Mouse (Mus musculus) adrenal gland (tissue): ENCODE measurements around the gene Tbxas1.

Experiments used
- intact Hi-C: fragments of 180-260 bp; cut with DNase I; formaldehyde crosslinking; loops from one replicate; pipeline ENCODE4 v1.15.1; 2025

The Tbxas1 gene

GRCm38 (mm10) chr6:38950838-38951237 lies 75.6 kb downstream of the Tbxas1 start:
- intact Hi-C loops = no loop called here

GRCm38 (mm10) chr6:38956641-38957040 lies 81.4 kb downstream of the Tbxas1 start:
- intact Hi-C loops = no loop called here

- intact Hi-C loops = no loop called here
Measured at GRCm38 (mm10) chr6:38957246-38957645, 82.0 kb downstream of the Tbxas1 start.

GRCm38 (mm10) chr6:38959502-38959901 lies 84.3 kb downstream of the Tbxas1 start:
- intact Hi-C loops = no loop called here

GRCm38 (mm10) chr6:38960367-38960766 lies 85.2 kb downstream of the Tbxas1 start:
- intact Hi-C loops = no loop called here

GRCm38 (mm10) chr6:38960791-38961426 lies 85.7 kb downstream of the Tbxas1 start:
- intact Hi-C loops = no loop called here

- intact Hi-C loops = no loop called here
Measured at GRCm38 (mm10) chr6:38961427-38962033, 86.3 kb downstream of the Tbxas1 start.

GRCm38 (mm10) chr6:38966839-38967238 lies 91.6 kb downstream of the Tbxas1 start:
- intact Hi-C loops = no loop called here

GRCm38 (mm10) chr6:38967288-38967687 lies 92.1 kb downstream of the Tbxas1 start:
- intact Hi-C loops = no loop called here

- intact Hi-C loops = no loop called here
Measured at GRCm38 (mm10) chr6:38967988-38968387, 92.8 kb downstream of the Tbxas1 start.

GRCm38 (mm10) chr6:38969944-38970740 lies 94.9 kb downstream of the Tbxas1 start:
- intact Hi-C loops = no loop called here

GRCm38 (mm10) chr6:38970759-38971158 lies 95.6 kb downstream of the Tbxas1 start:
- intact Hi-C loops = no loop called here

GRCm38 (mm10) chr6:38972826-38973225 lies 97.6 kb downstream of the Tbxas1 start:
- intact Hi-C loops = no loop called here

GRCm38 (mm10) chr6:38973441-38974161 lies 98.4 kb downstream of the Tbxas1 start:
- intact Hi-C loops = no loop called here

- intact Hi-C loops = no loop called here
Measured at GRCm38 (mm10) chr6:38974162-38974525, 98.9 kb downstream of the Tbxas1 start.

- intact Hi-C loops = no loop called here
Measured at GRCm38 (mm10) chr6:38974536-38975268, 99.5 kb downstream of the Tbxas1 start.

GRCm38 (mm10) chr6:38975866-38976265 lies 100.7 kb downstream of the Tbxas1 start:
- intact Hi-C loops = no loop called here

GRCm38 (mm10) chr6:38976355-38976754 lies 101.2 kb downstream of the Tbxas1 start:
- intact Hi-C loops = no loop called here

GRCm38 (mm10) chr6:38980921-38981715 lies 105.9 kb downstream of the Tbxas1 start:
- intact Hi-C loops = no loop called here

GRCm38 (mm10) chr6:38982071-38982470 lies 106.9 kb downstream of the Tbxas1 start:
- intact Hi-C loops = no loop called here
